Mouse (Mus musculus) limb, embryonic 11.5 days (tissue): ENCODE results near the gene Crhr1. TPM values are rescaled to one million over a fixed set of nuclear protein-coding genes. Genes with fewer than 3 reads are reported as not detected.

Experiments
- ATAC-seq: fragments of 200-750 bp; cut with Nextera tagmentation; 2 replicates; pipeline ENCODE4 v1.8.0; 2017; ENCODE audit warnings: low read depth; ENCODE audit not compliant: insufficient number of reproducible peaks, low FRiP score, low TSS enrichment
- DNase-seq: peaks from one replicate; pipeline ENCODE4 v3.0.0-alpha.2; 2015; ENCODE audit warnings: low spot score
- H3K27ac ChIP-seq: fragments of 300-500 bp; sonication (generic); replicated peaks from 2 replicates; pipeline ENCODE4 v1.5.1; 2014; ENCODE audit warnings: low read depth, mild to moderate bottlenecking, low read length
- H3K27me3 ChIP-seq: fragments of 300-500 bp; sonication (generic); 2 replicates; pipeline ENCODE4 v1.6.1; 2014; ENCODE audit warnings: mild to moderate bottlenecking, low read length, mixed read lengths; ENCODE audit not compliant: control insufficient read depth, insufficient read depth
- H3K36me3 ChIP-seq: fragments of 300-500 bp; sonication (generic); 2 replicates; pipeline ENCODE4 v1.6.1; 2014; ENCODE audit warnings: mild to moderate bottlenecking, low read length, moderate library complexity, mixed read lengths; ENCODE audit not compliant: control insufficient read depth, insufficient read depth
- H3K4me1 ChIP-seq: fragments of 300-500 bp; sonication (generic); 2 replicates; pipeline ENCODE4 v1.6.1; 2014; ENCODE audit warnings: low read length, mixed read lengths; ENCODE audit not compliant: control insufficient read depth, insufficient read depth
- H3K4me2 ChIP-seq: fragments of 300-500 bp; sonication (generic); 2 replicates; pipeline ENCODE4 v1.6.1; 2014; ENCODE audit warnings: low read depth, mild to moderate bottlenecking, moderate library complexity; ENCODE audit not compliant: severe bottlenecking
- H3K4me3 ChIP-seq: fragments of 300-500 bp; sonication (generic); 2 replicates; pipeline ENCODE4 v1.5.1; 2014; ENCODE audit warnings: low read depth, low read length
- H3K9ac ChIP-seq: fragments of 300-500 bp; sonication (generic); 2 replicates; pipeline ENCODE4 v1.6.1; 2014; ENCODE audit warnings: mild to moderate bottlenecking, low read length
- H3K9me3 ChIP-seq: fragments of 300-500 bp; sonication (generic); 2 replicates; pipeline ENCODE4 v1.6.1; 2016; ENCODE audit warnings: low read length; ENCODE audit not compliant: control insufficient read depth
- WGBS: fragments of 180-500 bp; shearing (Covaris S2); extraction: QIAGEN DNeasy Blood & Tissue Kit; methylation state at CpG from one replicate; pipeline ENCODE4 v1.1.7; 2014; 5-methylcytosine and 5-hydroxymethylcytosine counted together
- polyA plus RNA-seq: library from polyadenylated mRNA; unstranded; fragments of >200 nt; fragmentation: Nextera tagmentation; extraction: Ambion mirVana; gene quantifications from 2 replicates; pipeline ENCODE4 v1.2.1, GENCODE M21; 2014

Crhr1 gene
- polyA plus RNA-seq, 1 experiment from 2014 or later, result 0.37 TPM

GRCm38 (mm10) chr11:104159769-104160272, 27.2 kb downstream of the Crhr1 start:
- no peaks in the 10 kb centered on the region for H3K4me1 ChIP-seq
- ATAC-seq (no peak), DNase-seq (no peak)
- 0 out of 2 replicates have a peak, but pooled peaks cover 2% of the 10 kb centered on the region for H3K27me3 ChIP-seq
- no peaks in the 10 kb centered on the region for H3K9me3 ChIP-seq
- 73% methylated on average over 4 of the region's 4 CpGs for WGBS
- H3K27ac ChIP-seq, result no peak overlapping the region
- no peak overlapping the region for H3K4me3 ChIP-seq
- no peak overlapping the region for H3K9ac ChIP-seq
- H3K4me2 ChIP-seq, result no peak overlapping the region
- H3K36me3 ChIP-seq, result no peaks in the 10 kb centered on the region

- Histone ChIP-seq H3K4me1 (no peaks in the 10 kb centered on the region), H3K9ac (no peak overlapping the region), H3K4me2 (no peak overlapping the region), H3K9me3 (no peaks in the 10 kb centered on the region), H3K36me3 (no peaks in the 10 kb centered on the region), H3K27me3 (0 out of 2 replicates have a peak, but pooled peaks cover 2% of the 10 kb centered on the region), H3K4me3 (no peak overlapping the region), H3K27ac (no peak overlapping the region)
- no peak for DNase-seq
- 77% methylated on average over 5 of the region's 5 CpGs for WGBS
- no peak for ATAC-seq
Measured at GRCm38 (mm10) chr11:104161153-104161552, 28.5 kb downstream of the Crhr1 start.

DNA sequence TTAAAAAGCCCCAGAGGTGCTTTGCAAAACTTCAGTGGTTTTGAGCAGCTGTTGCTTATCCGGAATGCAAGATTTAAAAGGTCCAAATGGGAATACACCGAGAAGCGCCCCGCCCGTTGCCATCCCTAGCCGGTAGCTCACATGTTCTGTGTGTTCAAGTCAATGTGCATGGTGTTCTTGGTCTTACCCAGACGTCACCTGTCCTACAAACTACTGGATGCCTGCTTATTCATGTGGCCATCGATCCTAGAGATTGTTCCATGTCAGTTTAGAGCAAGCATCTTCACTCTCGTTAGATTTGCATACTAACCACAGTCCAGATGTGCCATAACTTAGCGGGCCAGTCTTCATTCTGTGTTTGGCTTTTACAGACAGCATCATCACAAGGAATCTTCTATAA, 31.6 kb downstream of the Crhr1 start:
- Histone ChIP-seq H3K9ac (no peak overlapping the region), H3K4me2 (no peak overlapping the region), H3K36me3 (no peaks in the 10 kb centered on the region), H3K9me3 (no peaks in the 10 kb centered on the region), H3K4me1 (no peaks in the 10 kb centered on the region), H3K4me3 (no peak overlapping the region), H3K27me3 (no peaks in the 10 kb centered on the region), H3K27ac (no peak overlapping the region)
- ATAC-seq (no peak), DNase-seq (no peak)
- WGBS, result 92% methylated on average over 10 of the region's 10 CpGs

- no peaks in the 10 kb centered on the region for H3K4me1 ChIP-seq
- no peak overlapping the region for H3K4me2 ChIP-seq
- H3K27me3 ChIP-seq, result no peaks in the 10 kb centered on the region
- no peak overlapping the region for H3K27ac ChIP-seq
- no peaks in the 10 kb centered on the region for H3K9me3 ChIP-seq
- 31% methylated on average over 12 of the region's 12 CpGs for WGBS
- ATAC-seq (no peak), DNase-seq (peak; percentile 84)
- no peaks in the 10 kb centered on the region for H3K36me3 ChIP-seq
- no peak overlapping the region for H3K9ac ChIP-seq
- no peak overlapping the region for H3K4me3 ChIP-seq
Measured at GRCm38 (mm10) chr11:104171281-104171781, 38.7 kb downstream of the Crhr1 start.

GRCm38 (mm10) chr11:104178893-104179292, 46.2 kb downstream of the Crhr1 start:
- ATAC-seq (no peak), DNase-seq (no peak)
- no peaks in the 10 kb centered on the region for H3K9me3 ChIP-seq
- no peaks in the 10 kb centered on the region for H3K36me3 ChIP-seq
- H3K27me3 ChIP-seq, result no peaks in the 10 kb centered on the region
- no peak overlapping the region for H3K4me2 ChIP-seq
- H3K9ac ChIP-seq, result no peak overlapping the region
- H3K27ac ChIP-seq, result no peak overlapping the region
- no peaks in the 10 kb centered on the region for H3K4me1 ChIP-seq
- WGBS, result 31% methylated on average over 7 of the region's 7 CpGs
- no peak overlapping the region for H3K4me3 ChIP-seq

DNA sequence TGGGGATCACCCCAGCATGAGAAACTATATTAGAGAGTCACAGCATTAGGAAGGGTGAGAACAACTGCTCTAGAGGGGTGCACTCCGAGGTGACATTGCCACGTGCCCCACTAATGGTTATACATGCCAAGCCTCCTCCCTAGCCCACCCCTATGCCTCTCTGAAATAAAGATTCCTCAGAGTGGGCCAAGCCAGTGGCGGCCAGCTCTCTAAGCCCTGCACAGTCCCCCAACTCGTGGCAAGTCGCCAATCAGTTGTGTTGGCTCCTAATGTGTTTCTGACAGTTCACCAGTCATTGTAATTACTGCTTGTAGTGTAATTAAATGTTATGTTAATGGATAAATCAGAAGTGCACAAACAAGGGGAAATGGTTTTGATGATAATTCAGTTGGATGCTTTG, 47.1 kb downstream of the Crhr1 start:
- no peaks in the 10 kb centered on the region for H3K9me3 ChIP-seq
- no peak for ATAC-seq
- H3K27me3 ChIP-seq, result no peaks in the 10 kb centered on the region
- H3K36me3 ChIP-seq, result no peaks in the 10 kb centered on the region
- no peak overlapping the region for H3K4me2 ChIP-seq
- no peaks in the 10 kb centered on the region for H3K4me1 ChIP-seq
- H3K27ac ChIP-seq, result no peak overlapping the region
- H3K9ac ChIP-seq, result no peak overlapping the region
- 79% methylated on average over 5 of the region's 5 CpGs for WGBS
- H3K4me3 ChIP-seq, result no peak overlapping the region
- DNase-seq, result no peak

- no peaks in the 10 kb centered on the region for H3K36me3 ChIP-seq
- H3K4me3 ChIP-seq, result no peak overlapping the region
- H3K9ac ChIP-seq, result no peak overlapping the region
- DNase-seq (no peak), ATAC-seq (no peak)
- no peaks in the 10 kb centered on the region for H3K9me3 ChIP-seq
- no peak overlapping the region for H3K4me2 ChIP-seq
- no peak overlapping the region for H3K27ac ChIP-seq
- no peaks in the 10 kb centered on the region for H3K27me3 ChIP-seq
- H3K4me1 ChIP-seq, result no peaks in the 10 kb centered on the region
- 83% methylated on average over 3 of the region's 3 CpGs for WGBS
Measured at GRCm38 (mm10) chr11:104182141-104182540, 49.5 kb downstream of the Crhr1 start.

GRCm38 (mm10) chr11:104186135-104186836, 53.6 kb downstream of the Crhr1 start, which contains the start of gene Sppl2c:
Gene Sppl2c (plus strand): TSS chr11:104186327.
- WGBS, result 73% methylated on average over 13 of the region's 13 CpGs
- H3K4me3 ChIP-seq, result no peak within 1 kb of the TSS

More at GRCm38 (mm10) chr11:104186135-104186836, 53.6 kb downstream of the Crhr1 start, which contains the start of gene Sppl2c:
- Histone ChIP-seq H3K9ac (no peak within 1 kb of the TSS), H3K9me3 (no peaks in the 10 kb centered on the region), H3K4me2 (no peak within 1 kb of the TSS), H3K27ac (no peak within 1 kb of the TSS), H3K27me3 (no peaks in the 10 kb centered on the region), H3K36me3 (no peaks in the 10 kb centered on the region), H3K4me1 (no peaks in the 10 kb centered on the region)
- ATAC-seq (no peak), DNase-seq (no peak)
